In the genomic region with DNA sequence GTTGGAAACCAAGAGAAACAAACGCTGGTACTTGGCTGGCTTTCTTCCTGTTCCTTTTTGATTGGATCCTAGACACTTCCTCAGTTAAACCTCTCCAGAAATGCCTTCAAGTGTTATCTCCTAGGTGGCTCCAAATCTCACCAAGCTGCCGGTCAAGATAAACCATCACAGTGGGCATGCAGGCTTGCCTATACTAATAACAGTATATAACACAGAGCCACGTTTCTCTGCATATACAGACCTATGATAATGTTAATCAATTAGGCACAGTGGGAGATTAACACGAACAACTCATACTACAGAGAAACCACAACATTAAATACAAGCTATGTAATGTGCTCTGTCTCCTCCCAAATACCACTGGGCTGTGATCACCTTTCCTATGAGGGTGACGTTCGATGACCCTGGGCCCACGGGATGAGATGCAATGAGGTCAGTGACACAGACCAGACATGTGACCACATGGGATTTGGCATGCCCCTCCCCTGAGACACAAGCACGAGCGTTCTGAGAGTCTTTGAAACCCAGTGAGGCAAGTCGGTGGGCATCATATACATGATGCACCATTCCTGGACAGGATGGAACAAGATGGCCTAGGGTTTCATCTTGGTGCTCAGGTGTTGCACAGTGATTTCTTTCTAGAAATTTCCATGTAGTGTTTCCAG, we compare ENCODE assay signal across 17 mouse cellular contexts. TPM values are rescaled to one million over a fixed set of nuclear protein-coding genes. Genes with fewer than 3 reads are reported as not detected.
DNase-seq lines count a peak whose midpoint lies in the region; ATAC-seq and TF ChIP-seq lines count a peak whose summit lies in the region.
"Had no signal": no experiment of that assay in that cellular context is flagged by ENCODE, and none has a peak within 500 bp of the region (broad histone marks: within the 10 kb centered on the region; RNA-seq: fewer than 3 reads in every experiment).

No protein-coding gene starts in this region.

- no peak overlapping the region for H3K9ac ChIP-seq in liver, embryonic 15.5 days
- H3K9ac ChIP-seq: heart, embryonic 12.5 days; midbrain, embryonic 12.5 days had no signal

- H3K4me2 ChIP-seq in liver, embryonic 15.5 days, result no peak overlapping the region
- H3K4me2 ChIP-seq: heart, embryonic 12.5 days; midbrain, embryonic 12.5 days had no signal

- DNase-seq in adrenal gland, adult 8-10 months, result peak; percentile 0
- no peak for DNase-seq in adrenal gland, postnatal 10 days
- DNase-seq in kidney, postnatal 10 days, result peak; percentile 3
- DNase-seq in kidney, adult 2 months, result no peak
- DNase-seq in right cerebral cortex, postnatal 10 days (ENCODE audit: low spot score in 2 of 2), result peak; percentile 9 to 17
- DNase-seq in right cerebral cortex, postnatal 36 days (ENCODE audit: low spot score in 2 of 2), result no peak
- DNase-seq in cerebellum, adult 18-20 months, result no peak
- DNase-seq: cerebellum, adult 9-10 months; lung, postnatal 10 days; right cerebral cortex, postnatal 25 days had no signal

- ATAC-seq in liver, embryonic 15.5 days (ENCODE audit: insufficient read depth), result 0 out of 2 replicates have a peak, but pooled peaks have one; percentile 30
- ATAC-seq: activated CD4-positive, CD25-positive, alpha-beta regulatory T cell, adult 4 months; forebrain, embryonic 14.5 days; inflammation-experienced regulatory T-cells, adult 6 months had no signal

- no peak overlapping the region for H3K4me3 ChIP-seq in kidney, adult 2 months (ENCODE audit: insufficient read depth, low read depth, low read length)
- no peak overlapping the region for H3K4me3 ChIP-seq in liver, embryonic 15.5 days (replicated peaks)
- H3K4me3 ChIP-seq: heart, embryonic 12.5 days; left cerebral cortex, adult 2 months; midbrain, embryonic 12.5 days had no signal

- H3K4me1 ChIP-seq in kidney, adult 2 months (ENCODE audit: control insufficient read depth, insufficient read depth, low read length), result peaks cover 5% of the 10 kb centered on the region; the same call in 1 of the 2 replicates
- H3K4me1 ChIP-seq in liver, embryonic 15.5 days (replicated peaks), result peaks cover 7% of the 10 kb centered on the region
- H3K4me1 ChIP-seq: midbrain, embryonic 12.5 days had no signal

- TF ChIP-seq POLR2A in kidney, adult 2 months (IDR thresholded peaks at IDR 0.05; ENCODE audit: low read depth, low read length), result no peak

- no peaks in the 10 kb centered on the region for H3K36me3 ChIP-seq in kidney, adult 2 months (ENCODE audit: control insufficient read depth, insufficient read depth, low read length)
- H3K36me3 ChIP-seq in liver, embryonic 15.5 days (replicated peaks), result no peaks in the 10 kb centered on the region
- H3K36me3 ChIP-seq: heart, embryonic 12.5 days; midbrain, embryonic 12.5 days had no signal

- no peak for TF ChIP-seq CTCF in kidney, adult 2 months (conservative IDR thresholded peaks at IDR 0.05; ENCODE audit: insufficient read depth, insufficient read length, low read depth, low read length)

- WGBS in kidney, adult 2 months, result 90% methylated on average over 10 of the region's 10 CpGs
- 41% methylated on average over 10 of the region's 10 CpGs for WGBS in liver, embryonic 15.5 days (ENCODE audit: insufficient replicate concordance)

- H3K9me3 ChIP-seq in liver, embryonic 15.5 days (replicated peaks), result no peaks in the 10 kb centered on the region
- H3K9me3 ChIP-seq: heart, embryonic 12.5 days; midbrain, embryonic 12.5 days had no signal

- H3K27ac ChIP-seq in kidney, adult 2 months (ENCODE audit: insufficient read depth, low read depth, low read length), result no peak overlapping the region
- H3K27ac ChIP-seq in liver, embryonic 15.5 days (replicated peaks), result no peak overlapping the region
- H3K27ac ChIP-seq: left cerebral cortex, adult 2 months; midbrain, embryonic 12.5 days had no signal

- no peaks in the 10 kb centered on the region for H3K27me3 ChIP-seq in kidney, adult 2 months (replicated peaks; ENCODE audit: control insufficient read depth, insufficient read depth, low read length)
- H3K27me3 ChIP-seq in liver, embryonic 15.5 days, result no peaks in the 10 kb centered on the region
- H3K27me3 ChIP-seq: heart, embryonic 12.5 days; midbrain, embryonic 12.5 days had no signal

RNA-seq across cellular contexts. Expression of gene Sik1, which starts 7.7 kb away (rescaled TPM):
- total RNA-seq in adrenal gland, adult 8-10 months (2022), result 100 to 1,000 TPM in 1 of 4 experiments, 10 to 100 TPM in 2, 1 to 10 TPM in 1; 8.6 to 127 (median 15.7) TPM
- total RNA-seq in adrenal gland, postnatal 10 days (2021), result 100 to 1,000 TPM in 1 of 2 experiments, 10 to 100 TPM in 1; 25.4 to 112 TPM
- 35.5 and 57.6 TPM in 2 replicates for polyA plus RNA-seq in kidney, adult 2 months (2012; rRNA removed)
- polyA plus RNA-seq in liver, embryonic 15.5 days (2015; fragmentation: Nextera tagmentation; extraction: Ambion mirVana), result 5.3 and 6.8 TPM in 2 replicates

Comparison
In these comparisons a context has a peak if more than half of its experiments do, and no peak if none do; other contexts are left out.
1. DNase-seq: peak in adrenal gland, adult 8-10 months (single experiment), kidney, postnatal 10 days (single experiment) and right cerebral cortex, postnatal 10 days (2 of 2); none in adrenal gland, postnatal 10 days (single experiment), kidney, adult 2 months (single experiment), right cerebral cortex, postnatal 36 days (0 of 2) and cerebellum, adult 18-20 months (0 of 2).